Mouse (Mus musculus) ES-Bruce4 (cell line): ENCODE measurements around the gene Anp32a.

Source experiments
- CTCF ChIP-seq: IDR thresholded peaks from one replicate; pipeline ENCODE4 v1.8.1; 2011; ENCODE audit warnings: low read depth, low read length
- EP300 ChIP-seq: IDR thresholded peaks from 2 replicates; pipeline ENCODE4 v1.6.1; 2011; ENCODE audit warnings: low read depth, low read length; ENCODE audit not compliant: insufficient read depth

GRCm38 (mm10) chr9:62421911-62422310 lies 80.8 kb downstream of the Anp32a start:
- TF ChIP-seq CTCF (no peak), EP300 (no peak)
